Mouse (Mus musculus): ENCODE measurements around the gene Atp6ap1. TPM values are rescaled to one million over a fixed set of nuclear protein-coding genes. Genes with fewer than 3 reads are reported as not detected.

Atp6ap1 gene
- total RNA-seq (2023; ENCODE audit: inconsistent age): 166 to 176 TPM (median 174 TPM) in 4 replicates

DNA sequence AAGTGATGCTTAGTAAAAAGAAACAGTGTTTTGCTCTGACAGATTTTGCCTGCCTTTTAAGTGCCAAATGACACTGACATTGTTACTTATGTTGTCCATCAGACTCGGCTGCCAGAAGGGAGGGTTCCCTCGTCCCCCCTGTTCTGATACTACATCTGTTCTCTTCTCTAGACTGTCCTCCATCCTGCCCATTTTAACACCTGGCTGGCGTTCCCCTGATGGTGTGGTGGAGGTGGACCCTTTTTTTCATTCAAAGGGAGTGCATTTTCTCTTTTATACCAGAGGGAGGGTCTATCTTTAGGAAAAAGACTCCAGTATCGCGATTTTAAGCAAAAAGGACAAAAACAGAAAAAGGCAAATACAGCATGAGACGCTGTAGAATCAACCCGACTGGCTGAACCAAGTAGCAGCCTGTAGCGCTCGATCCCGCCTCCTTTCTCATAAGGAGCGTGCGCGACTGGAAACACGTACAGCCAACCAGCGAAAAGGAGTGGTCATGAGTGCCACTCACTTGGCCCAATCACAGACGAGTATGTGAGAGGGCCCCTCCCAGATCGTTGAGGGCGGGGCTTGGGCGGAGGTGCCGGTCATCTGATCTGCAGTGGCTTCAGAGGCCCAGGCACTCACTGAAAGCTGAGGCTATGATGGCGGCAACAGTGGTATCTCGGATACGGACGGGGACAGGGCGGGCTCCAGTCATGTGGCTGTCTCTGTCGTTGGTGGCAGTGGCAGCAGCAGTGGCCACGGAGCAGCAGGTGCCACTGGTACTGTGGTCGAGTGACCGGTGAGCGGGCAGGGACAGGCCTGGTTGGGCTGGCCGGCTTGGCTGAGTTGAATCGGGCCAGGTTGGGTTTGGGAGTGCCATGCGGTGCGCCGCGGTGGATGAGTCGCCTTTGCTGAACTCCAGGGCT, at the start of gene Atp6ap1:
Atp6ap1 (plus strand) TSS at position 560 of the 911 bp plus-strand sequence.

DNA sequence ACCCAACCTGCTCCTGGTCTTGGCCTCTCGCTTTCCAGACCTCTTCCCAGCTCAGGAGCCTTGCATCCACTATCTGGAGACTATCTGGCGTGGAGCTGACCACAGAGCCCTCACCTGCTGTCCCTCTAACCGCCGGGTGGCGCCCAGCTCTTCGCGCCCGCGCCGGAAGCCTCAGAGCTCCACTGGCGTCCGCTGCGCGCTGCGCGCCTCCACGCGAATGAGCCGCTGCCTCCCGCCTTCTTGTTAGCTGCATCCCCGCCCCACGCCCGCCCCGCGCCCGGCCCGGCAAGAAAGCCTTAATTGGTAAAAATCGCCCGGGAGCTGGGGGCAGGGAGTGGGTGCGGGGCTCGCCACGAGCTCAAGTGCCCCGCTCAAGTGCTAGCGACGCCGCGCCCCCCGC, 47.3 kb upstream of the Atp6ap1 start, which contains the start of gene Flna:
Flna (minus strand) TSS at position 206 of the 400 bp plus-strand sequence.

DNA sequence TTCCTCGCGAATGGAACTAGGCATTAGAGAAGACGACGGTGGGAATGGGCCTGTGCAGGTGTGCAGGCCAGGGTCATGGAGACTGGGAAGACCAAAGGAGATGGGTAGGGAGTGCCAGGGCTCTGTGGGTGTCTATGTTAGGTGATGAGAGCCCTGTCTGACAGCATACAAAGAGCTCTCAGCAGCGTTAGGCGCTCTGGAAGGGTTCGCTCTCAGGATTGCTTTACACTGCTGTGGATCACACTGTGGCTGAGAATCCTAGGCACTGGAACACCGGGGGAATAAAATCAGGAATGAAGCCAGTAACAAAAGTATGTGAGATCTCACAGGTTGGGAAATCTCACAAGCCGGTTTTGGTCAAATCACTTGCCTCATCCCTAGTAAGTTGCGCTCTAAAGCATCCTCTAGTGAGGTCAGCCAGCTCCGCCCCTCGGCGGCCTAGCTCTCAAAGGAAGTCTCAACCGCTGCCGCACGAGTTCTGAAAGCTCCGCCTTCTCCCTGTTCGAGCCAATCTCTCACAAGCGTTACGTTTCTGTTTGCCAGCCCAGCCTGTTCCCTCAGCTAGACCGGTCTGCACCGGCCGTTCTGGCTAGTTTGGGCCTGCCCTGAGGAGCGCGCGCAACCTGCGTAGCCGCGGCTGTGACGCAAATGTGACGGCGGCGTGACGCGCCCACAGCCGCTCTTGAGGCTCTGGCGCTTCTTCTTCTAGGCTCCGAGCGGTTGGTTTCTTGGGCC, 42.6 kb upstream of the Atp6ap1 start, which contains the start of gene Emd:
Emd (plus strand) TSS at position 535 of the 735 bp plus-strand sequence.

DNA sequence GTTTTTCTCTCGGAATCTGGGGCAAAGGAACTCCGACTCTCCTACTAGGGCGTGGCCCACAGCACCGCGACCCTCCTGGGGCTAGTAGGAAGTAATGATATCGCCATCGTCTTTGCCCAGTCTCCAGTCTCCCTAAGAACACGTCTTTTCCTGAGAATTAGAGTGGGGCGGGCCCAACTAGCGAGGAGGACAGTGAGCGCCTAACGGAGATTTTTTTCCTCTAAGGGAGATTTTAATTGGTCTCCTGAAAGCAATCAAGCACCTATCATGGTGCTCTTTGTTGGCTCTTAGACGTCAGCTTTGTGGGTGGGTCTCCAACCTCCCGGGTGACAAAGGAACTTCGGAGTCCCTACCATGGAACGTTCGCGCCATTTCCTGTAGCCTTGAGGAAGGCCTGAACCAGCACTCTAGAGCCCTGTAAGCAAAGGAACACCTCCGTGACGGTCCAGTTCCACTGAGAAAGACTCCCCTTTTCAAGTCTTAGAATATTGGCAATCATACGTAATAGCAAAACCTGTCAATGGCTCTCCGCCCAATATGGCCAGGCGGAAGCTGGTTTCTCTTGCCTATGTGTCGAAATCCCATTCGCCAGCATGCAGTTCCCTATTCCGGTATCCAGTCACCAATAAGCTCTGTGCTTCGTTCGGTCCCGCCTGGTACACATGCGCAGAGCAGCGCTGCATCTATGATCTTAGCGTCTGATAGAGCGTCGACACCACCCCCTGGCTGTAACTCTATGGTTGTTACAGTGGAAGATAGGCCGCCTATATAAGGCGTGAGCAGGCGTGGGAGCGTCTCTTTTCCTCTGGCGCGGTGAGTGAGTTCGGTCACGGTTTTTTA, 26.6 kb upstream of the Atp6ap1 start, which contains the start of gene Rpl10:
Rpl10 (plus strand) TSS at position 751 of the 840 bp plus-strand sequence.

GRCm38 (mm10) chrX:74281732-74282394, 15.0 kb upstream of the Atp6ap1 start, which contains the start of the genes Taz and Dnase1l1:
TSS of gene Taz (plus strand) at chrX:74281912.
TSS of gene Dnase1l1 (minus strand) at chrX:74282337.

DNA sequence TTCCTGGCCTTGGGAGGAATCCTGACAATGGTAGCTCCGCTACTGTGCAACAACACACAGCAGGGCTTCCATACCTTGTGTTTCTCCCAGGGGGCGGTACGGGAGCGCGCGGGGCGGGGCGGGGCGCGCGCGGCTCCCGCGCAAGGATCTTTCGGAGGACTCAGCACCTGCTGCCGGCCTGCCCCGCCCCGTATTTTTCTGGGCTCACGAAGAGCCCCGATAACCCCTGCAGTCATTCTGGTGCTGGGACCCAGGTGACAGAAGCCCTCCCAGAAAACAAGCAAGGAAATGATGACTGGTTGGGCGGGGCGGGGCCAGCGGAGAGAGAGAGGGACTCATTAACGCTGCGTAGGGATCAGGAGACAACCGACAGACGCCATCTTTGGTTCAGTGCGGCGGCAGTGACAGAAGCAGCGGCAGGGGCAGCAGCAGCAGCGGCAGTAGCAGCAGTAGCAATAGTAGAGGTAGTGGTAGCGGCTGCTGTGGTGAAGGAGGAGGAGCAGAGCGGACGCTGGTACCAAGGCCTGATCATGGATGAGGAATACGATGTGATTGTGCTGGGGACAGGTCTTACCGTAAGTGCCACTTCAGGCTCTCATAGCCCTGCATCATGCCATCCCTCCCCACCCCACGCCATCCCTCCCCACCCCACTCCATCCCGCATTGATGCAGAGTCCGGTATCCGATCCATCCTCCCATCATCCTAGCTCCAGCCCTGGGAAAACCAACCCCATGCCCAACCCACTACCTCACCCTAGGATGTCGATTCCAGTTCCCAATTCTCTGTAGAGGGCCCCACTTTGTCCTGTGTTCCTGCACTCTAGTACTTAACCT, 8.2 kb downstream of the Atp6ap1 start, which contains the start of gene Gdi1:
Gdi1 (plus strand) TSS at position 132 of the 834 bp plus-strand sequence.

DNA sequence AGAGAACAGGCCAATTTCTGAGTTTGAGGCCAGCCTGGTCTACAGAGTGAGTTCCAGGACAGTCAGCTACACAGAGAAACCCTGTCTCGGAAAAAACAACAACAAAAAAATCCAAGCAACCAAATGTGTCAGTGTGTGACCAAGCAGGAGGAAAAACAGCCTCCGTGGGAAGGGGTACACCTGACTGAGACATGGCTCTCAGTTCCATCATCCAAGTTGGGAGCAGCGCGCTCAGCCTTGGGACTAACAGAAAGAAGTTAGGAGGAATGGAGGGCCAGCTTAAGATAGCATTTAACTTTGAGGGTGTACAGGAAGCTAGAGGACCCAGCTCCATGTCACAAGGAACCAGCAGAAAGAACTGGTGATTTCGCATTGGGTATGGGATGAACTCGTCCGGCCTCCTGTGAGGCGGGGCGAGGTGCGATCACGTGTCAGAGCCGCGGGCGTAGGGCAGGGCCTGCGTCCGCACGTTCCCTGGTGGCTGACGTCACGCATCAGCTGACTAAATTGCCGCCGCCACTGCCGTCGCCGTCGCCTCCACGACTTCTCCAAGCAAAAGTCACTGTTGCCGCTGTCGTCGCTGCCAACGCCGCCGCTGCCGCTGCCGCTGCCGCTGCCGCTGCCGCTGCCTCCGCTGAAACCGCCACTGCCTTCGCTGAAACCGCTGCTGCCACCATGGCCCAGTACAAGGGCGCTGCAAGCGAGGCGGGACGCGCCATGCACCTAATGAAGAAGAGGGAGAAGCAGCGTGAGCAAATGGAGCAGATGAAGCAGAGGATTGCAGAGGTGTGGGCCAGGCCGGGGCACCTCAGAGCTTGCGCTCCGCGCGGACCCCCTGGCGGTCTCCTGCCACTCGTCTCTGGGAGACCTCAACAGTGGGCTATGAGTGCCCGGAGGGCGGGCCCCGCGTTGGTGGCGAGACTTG, 15.9 kb downstream of the Atp6ap1 start, which contains the start of gene Fam50a:
Fam50a (plus strand) TSS at position 494 of the 925 bp plus-strand sequence.

DNA sequence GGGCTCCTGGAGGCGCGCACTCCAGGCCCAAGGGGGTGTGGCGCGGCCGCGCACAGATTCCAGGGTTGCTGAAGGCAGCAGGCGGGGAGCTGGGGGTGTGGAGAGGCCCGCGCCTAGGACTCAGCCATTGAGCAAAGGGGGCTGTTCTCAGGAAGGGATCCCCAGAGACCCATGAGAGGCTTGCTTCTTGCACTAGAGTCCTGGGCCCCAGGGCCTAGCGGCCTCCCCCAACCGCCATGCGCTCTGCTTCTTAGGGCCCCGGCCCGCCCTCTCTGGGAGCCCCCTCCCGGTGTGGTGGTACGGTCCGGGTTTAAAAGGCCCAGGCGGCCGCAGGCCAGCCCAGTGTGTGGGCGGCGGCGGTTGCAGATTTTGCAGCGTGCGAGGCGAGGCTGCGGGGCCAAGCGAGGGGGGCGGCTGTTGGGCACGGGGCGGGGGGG, 31.8 kb downstream of the Atp6ap1 start, which contains the start of gene Plxna3:
Plxna3 (plus strand) TSS at position 342 of the 437 bp plus-strand sequence.

GRCm38 (mm10) chrX:74353467-74353770, 56.5 kb downstream of the Atp6ap1 start, which contains the start of gene Lage3:
TSS of gene Lage3 (minus strand) at chrX:74353618.

Other genes starting within 250 kb of the Atp6ap1 start
- gene Opn1mw, start 169.6 kb upstream of the Atp6ap1 start, total RNA-seq (2023; ENCODE audit: inconsistent age): not detected in 4 replicates
- gene Mecp2, start 161.7 kb upstream of the Atp6ap1 start, total RNA-seq (2023; ENCODE audit: inconsistent age): 41.7 to 52.4 TPM (median 47.8 TPM) in 4 replicates
- not detected in 4 replicates for gene Tex28, start 129.3 kb upstream of the Atp6ap1 start, total RNA-seq (2023; ENCODE audit: inconsistent age)
- 0.42 to 0.67 TPM (median 0.57 TPM) in 4 replicates for gene Tktl1, start 119.8 kb upstream of the Atp6ap1 start, total RNA-seq (2023; ENCODE audit: inconsistent age)
- 454 to 490 TPM (median 483 TPM) in 4 replicates for gene Flna, start 47.3 kb upstream of the Atp6ap1 start, total RNA-seq (2023; ENCODE audit: inconsistent age)
- gene Emd, start 42.4 kb upstream of the Atp6ap1 start, total RNA-seq (2023; ENCODE audit: inconsistent age): 89.2 to 95.0 TPM (median 89.9 TPM) in 4 replicates
- 578 to 737 TPM (median 614 TPM) in 4 replicates for gene Rpl10, start 26.3 kb upstream of the Atp6ap1 start, total RNA-seq (2023; ENCODE audit: inconsistent age)
- gene Taz, start 15.2 kb upstream of the Atp6ap1 start, total RNA-seq (2023; ENCODE audit: inconsistent age): 93.5 to 123 TPM (median 106 TPM) in 4 replicates
- gene Dnase1l1, start 14.8 kb upstream of the Atp6ap1 start, total RNA-seq (2023; ENCODE audit: inconsistent age): 13.0 to 20.3 TPM (median 15.0 TPM) in 4 replicates
- gene Gdi1, start 7.9 kb downstream of the Atp6ap1 start, total RNA-seq (2023; ENCODE audit: inconsistent age): 307 to 387 TPM (median 365 TPM) in 4 replicates
- 101 to 115 TPM (median 104 TPM) in 4 replicates for gene Fam50a, start 15.9 kb downstream of the Atp6ap1 start, total RNA-seq (2023; ENCODE audit: inconsistent age)
- 13.3 to 19.2 TPM (median 16.1 TPM) in 4 replicates for gene Plxna3, start 32.0 kb downstream of the Atp6ap1 start, total RNA-seq (2023; ENCODE audit: inconsistent age)
- 23.7 to 32.8 TPM (median 26.6 TPM) in 4 replicates for gene Lage3, start 56.5 kb downstream of the Atp6ap1 start, total RNA-seq (2023; ENCODE audit: inconsistent age)
- 21.4 to 36.5 TPM (median 28.5 TPM) in 4 replicates for gene Ubl4a, start 76.1 kb downstream of the Atp6ap1 start, total RNA-seq (2023; ENCODE audit: inconsistent age)
- 13.5 to 19.3 TPM (median 16.5 TPM) in 4 replicates for gene Slc10a3, start 76.3 kb downstream of the Atp6ap1 start, total RNA-seq (2023; ENCODE audit: inconsistent age)
- 14.8 to 20.2 TPM (median 16.8 TPM) in 4 replicates for gene Fam3a, start 96.2 kb downstream of the Atp6ap1 start, total RNA-seq (2023; ENCODE audit: inconsistent age)
- gene Ikbkg, start 96.2 kb downstream of the Atp6ap1 start, total RNA-seq (2023; ENCODE audit: inconsistent age): 56.8 to 57.7 TPM (median 57.5 TPM) in 4 replicates
- gene G6pdx, start 132.1 kb downstream of the Atp6ap1 start, total RNA-seq (2023; ENCODE audit: inconsistent age): 31.4 to 37.9 TPM (median 35.4 TPM) in 4 replicates
- not detected in 4 replicates for gene Gm6880, start 184.3 kb downstream of the Atp6ap1 start, total RNA-seq (2023; ENCODE audit: inconsistent age)

Data from B cell, adult (primary cell).